Mouse (Mus musculus) fibroblast of lung, adult 2 months (primary cell): ENCODE results near the gene Ptch1.

Experiments used
- DNase-seq: peaks from one replicate; pipeline ENCODE4 v3.0.0-alpha.2; 2011; ENCODE audit warnings: low read depth

Ptch1 gene

GRCm38 (mm10) chr13:63573256-63573835 is at the start of gene Ptch1:
TSS of gene Ptch1 (minus strand) at chr13:63573598.
- no peak for DNase-seq

- DNase-seq = no peak
These were observed 47.9 kb upstream of the Ptch1 start for GRCm38 (mm10) chr13:63621301-63621700.

GRCm38 (mm10) chr13:63613201-63613600 is 39.8 kb upstream of the Ptch1 start:
- no peak for DNase-seq

- no peak for DNase-seq
These were observed 36.3 kb upstream of the Ptch1 start for GRCm38 (mm10) chr13:63609734-63610133.

GRCm38 (mm10) chr13:63597593-63597992 is 24.2 kb upstream of the Ptch1 start:
- DNase-seq = no peak

GRCm38 (mm10) chr13:63595869-63596268 is 22.5 kb upstream of the Ptch1 start:
- DNase-seq = no peak

GRCm38 (mm10) chr13:63593469-63594050 is 20.2 kb upstream of the Ptch1 start:
- no peak for DNase-seq

GRCm38 (mm10) chr13:63592755-63593154 is 19.4 kb upstream of the Ptch1 start:
- DNase-seq = no peak

GRCm38 (mm10) chr13:63574601-63575000 is 1.2 kb upstream of the Ptch1 start:
- DNase-seq = no peak

GRCm38 (mm10) chr13:63572453-63573255 is 744 bp downstream of the Ptch1 start:
- no peak for DNase-seq

- DNase-seq = no peak
These were observed 1.3 kb downstream of the Ptch1 start for GRCm38 (mm10) chr13:63572111-63572452.

GRCm38 (mm10) chr13:63570456-63570855 is 2.9 kb downstream of the Ptch1 start:
- no peak for DNase-seq

- no peak for DNase-seq
These were observed 4.0 kb downstream of the Ptch1 start for GRCm38 (mm10) chr13:63569396-63569756.

GRCm38 (mm10) chr13:63568741-63569395 is 4.5 kb downstream of the Ptch1 start:
- no peak for DNase-seq

GRCm38 (mm10) chr13:63568306-63568705 is 5.1 kb downstream of the Ptch1 start:
- DNase-seq = no peak

GRCm38 (mm10) chr13:63567677-63568293 is 5.6 kb downstream of the Ptch1 start:
- DNase-seq = peak; percentile 74

GRCm38 (mm10) chr13:63566018-63567015 is 7.1 kb downstream of the Ptch1 start:
- peak; percentile 59 for DNase-seq

- no peak for DNase-seq
These were observed 7.9 kb downstream of the Ptch1 start for GRCm38 (mm10) chr13:63565320-63566017.

- DNase-seq = no peak
These were observed 8.6 kb downstream of the Ptch1 start for GRCm38 (mm10) chr13:63564626-63565319.
